Comparison of ENCODE assay signal across 10 mouse cellular contexts in genomic region chr2:105311414-105311813, GRCm38 (mm10).
A peak's percentile ranks its signal among the peaks of the same experiment; 100 is the strongest.
DNase-seq lines count a peak whose midpoint lies in the region; ATAC-seq and TF ChIP-seq lines count a peak whose summit lies in the region.
"Had no signal": no experiment of that assay in that cellular context is flagged by ENCODE, and none has a peak within 500 bp of the region (broad histone marks: within the 10 kb centered on the region; RNA-seq: fewer than 3 reads in every experiment).

No protein-coding gene starts in this region.

- no peaks in the 10 kb centered on the region for H3K9me3 ChIP-seq in hindbrain, postnatal 0 days (ENCODE audit: low read length)
- H3K9me3 ChIP-seq: liver, embryonic 15.5 days; stomach, embryonic 15.5 days had no signal

- H3K9ac ChIP-seq in hindbrain, postnatal 0 days (replicated peaks; ENCODE audit: low read length): no peak overlapping the region
- H3K9ac ChIP-seq: liver, embryonic 15.5 days; stomach, embryonic 15.5 days had no signal

- H3K4me3 ChIP-seq in hindbrain, postnatal 0 days (ENCODE audit: low read length): no peak overlapping the region
- H3K4me3 ChIP-seq in small intestine, adult 2 months (ENCODE audit: low read depth, low read length): no peak overlapping the region
- H3K4me3 ChIP-seq: liver, embryonic 15.5 days; stomach, embryonic 15.5 days had no signal

- peak; percentile 68 for TF ChIP-seq CTCF in hindbrain, postnatal 0 days (IDR thresholded peaks at IDR 0.05; ENCODE audit: low read depth)
- peak; percentile 42; the same call in 1 of the 2 replicates for TF ChIP-seq CTCF in small intestine, adult 2 months (IDR thresholded peaks at IDR 0.05; ENCODE audit: extremely low read depth, insufficient read length, insufficient replicate concordance, low read depth, low read length)

- no peaks in the 10 kb centered on the region for H3K36me3 ChIP-seq in hindbrain, postnatal 0 days (ENCODE audit: insufficient read depth, low read length)
- H3K36me3 ChIP-seq in small intestine, adult 2 months (ENCODE audit: control insufficient read depth, insufficient read depth, low read length): no peaks in the 10 kb centered on the region
- H3K36me3 ChIP-seq: liver, embryonic 15.5 days; stomach, embryonic 15.5 days had no signal

- 0 out of 2 replicates have a peak, but pooled peaks have one; percentile 6 for ATAC-seq in hindbrain, postnatal 0 days

- H3K4me1 ChIP-seq in hindbrain, postnatal 0 days (ENCODE audit: insufficient read depth, low read length): no peaks in the 10 kb centered on the region
- no peaks in the 10 kb centered on the region for H3K4me1 ChIP-seq in small intestine, adult 2 months (ENCODE audit: control insufficient read depth, insufficient read depth, insufficient read length, low read length)
- H3K4me1 ChIP-seq: liver, embryonic 15.5 days; stomach, embryonic 15.5 days had no signal

- WGBS in hindbrain, postnatal 0 days: 52% methylated on average over 13 of the region's 13 CpGs
- 47% methylated on average over 13 of the region's 13 CpGs for WGBS in small intestine, adult 2 months

- DNase-seq in heart, postnatal 10 days: peak; percentile 4 to 15
- no peak for DNase-seq in heart, postnatal 25 days (ENCODE audit: low spot score)
- peak; percentile 6 for DNase-seq in thymus, postnatal 25 days
- DNase-seq in thymus, postnatal 10 days (ENCODE audit: low spot score in 2 of 2): no peak
- DNase-seq in hindbrain, postnatal 0 days (ENCODE audit: low spot score): peak; percentile 57
- DNase-seq in urinary bladder, postnatal 10 days (ENCODE audit: low spot score): no peak
- DNase-seq in gastrocnemius, adult 18-20 months (ENCODE audit: low spot score): no peak

- TF ChIP-seq POLR2A in small intestine, adult 2 months (IDR thresholded peaks at IDR 0.05; ENCODE audit: low read depth, low read length): no peak

- no peaks in the 10 kb centered on the region for H3K27me3 ChIP-seq in hindbrain, postnatal 0 days (ENCODE audit: insufficient read depth, low read length)
- no peaks in the 10 kb centered on the region for H3K27me3 ChIP-seq in small intestine, adult 2 months (ENCODE audit: control insufficient read depth, insufficient read depth, low read length)
- H3K27me3 ChIP-seq: liver, embryonic 15.5 days; stomach, embryonic 15.5 days had no signal

- intact Hi-C loops in heart, postnatal 10 days (cut with DNase I): no loop called here
- intact Hi-C loops in heart, postnatal 25 days (cut with DNase I): no loop called here

- peak overlapping the region; percentile 11; the same call in 1 of the 2 replicates for H3K4me2 ChIP-seq in hindbrain, postnatal 0 days (ENCODE audit: low read depth, low read length)
- H3K4me2 ChIP-seq: liver, embryonic 15.5 days; stomach, embryonic 15.5 days had no signal

- H3K27ac ChIP-seq in hindbrain, postnatal 0 days: no peak overlapping the region
- no peak overlapping the region for H3K27ac ChIP-seq in small intestine, adult 2 months (ENCODE audit: insufficient read depth, low read depth, low read length)
- H3K27ac ChIP-seq: liver, embryonic 15.5 days; stomach, embryonic 15.5 days had no signal

Comparison
In these comparisons a context has a peak if more than half of its experiments do, and no peak if none do; other contexts are left out.
1. DNase-seq: peak in heart, postnatal 10 days (2 of 2), thymus, postnatal 25 days (single experiment) and hindbrain, postnatal 0 days (single experiment); none in heart, postnatal 25 days (single experiment), thymus, postnatal 10 days (0 of 2), urinary bladder, postnatal 10 days (single experiment) and gastrocnemius, adult 18-20 months (single experiment).